Mouse (Mus musculus) layer of hippocampus, adult 9-11 months (tissue): Measurements from ENCODE around the gene 4930539E08Rik.
A peak's percentile ranks its signal among the peaks of the same experiment; 100 is the strongest.

Experiments
- DNase-seq: peaks from one replicate; pipeline ENCODE4 v3.0.0; 2022

The 4930539E08Rik gene

GRCm38 (mm10) chr17:28894050-28894767, 20.9 kb downstream of the 4930539E08Rik start:
- no peak for DNase-seq

- DNase-seq, result no peak
Measured at GRCm38 (mm10) chr17:28886266-28886665, 28.9 kb downstream of the 4930539E08Rik start.

GRCm38 (mm10) chr17:28885231-28885630, 29.9 kb downstream of the 4930539E08Rik start:
- no peak for DNase-seq

- DNase-seq, result no peak
Measured at GRCm38 (mm10) chr17:28883941-28884516, 31.1 kb downstream of the 4930539E08Rik start.

GRCm38 (mm10) chr17:28882810-28883209, 32.3 kb downstream of the 4930539E08Rik start:
- no peak for DNase-seq

- DNase-seq, result no peak
Measured at GRCm38 (mm10) chr17:28882316-28882715, 32.8 kb downstream of the 4930539E08Rik start.

- peak; percentile 57 for DNase-seq
Measured at GRCm38 (mm10) chr17:28879931-28880391, 35.2 kb downstream of the 4930539E08Rik start.

- DNase-seq, result peak; percentile 39
Measured at GRCm38 (mm10) chr17:28876821-28877220, 38.3 kb downstream of the 4930539E08Rik start.

- DNase-seq, result no peak
Measured at GRCm38 (mm10) chr17:28876331-28876730, 38.8 kb downstream of the 4930539E08Rik start.

- peak; percentile 89 for DNase-seq
Measured at GRCm38 (mm10) chr17:28875316-28875715, 39.8 kb downstream of the 4930539E08Rik start.

- DNase-seq, result no peak
Measured at GRCm38 (mm10) chr17:28874825-28875224, 40.3 kb downstream of the 4930539E08Rik start.

- DNase-seq, result no peak
Measured at GRCm38 (mm10) chr17:28874216-28874615, 40.9 kb downstream of the 4930539E08Rik start.

GRCm38 (mm10) chr17:28872322-28872721, 42.8 kb downstream of the 4930539E08Rik start:
- DNase-seq, result no peak

- no peak for DNase-seq
Measured at GRCm38 (mm10) chr17:28871831-28872230, 43.3 kb downstream of the 4930539E08Rik start.

GRCm38 (mm10) chr17:28870435-28870834, 44.7 kb downstream of the 4930539E08Rik start:
- no peak for DNase-seq

- DNase-seq, result peak; percentile 86
Measured at GRCm38 (mm10) chr17:28869412-28870110, 45.6 kb downstream of the 4930539E08Rik start.

- DNase-seq, result no peak
Measured at GRCm38 (mm10) chr17:28867381-28867780, 47.7 kb downstream of the 4930539E08Rik start.

- no peak for DNase-seq
Measured at GRCm38 (mm10) chr17:28866921-28867320, 48.2 kb downstream of the 4930539E08Rik start.

- DNase-seq, result no peak
Measured at GRCm38 (mm10) chr17:28864464-28864863, 50.7 kb downstream of the 4930539E08Rik start.

- DNase-seq, result no peak
Measured at GRCm38 (mm10) chr17:28863926-28864325, 51.2 kb downstream of the 4930539E08Rik start.

- DNase-seq, result no peak
Measured at GRCm38 (mm10) chr17:28858205-28858604, 56.9 kb downstream of the 4930539E08Rik start, which contains the start of gene Pnpla1. Gene Pnpla1 (plus strand): TSS chr17:28858411.

GRCm38 (mm10) chr17:28856030-28856429, 59.1 kb downstream of the 4930539E08Rik start:
- no peak for DNase-seq

GRCm38 (mm10) chr17:28855166-28855885, 59.8 kb downstream of the 4930539E08Rik start:
- DNase-seq, result no peak
